Mouse (Mus musculus): Measurements from ENCODE around the gene Phykpl. TPM values are rescaled to one million over a fixed set of nuclear protein-coding genes. Genes with fewer than 3 reads are reported as not detected.

Gene Phykpl
- polyA plus RNA-seq, 2 experiments: 10.1 to 10.7 TPM

GRCm38 (mm10) chr11:51618894-51619408, 34.4 kb downstream of the Phykpl start:
- peaks cover 6 to 25% of the 10 kb centered on the region in 2 experiments for H3K4me1 ChIP-seq (replicated peaks; ENCODE audit: control insufficient read depth in 2 of 2, insufficient read depth in 2 of 2, low read length in 1 of 2)
- 0 out of 2 replicates have a peak, but pooled peaks have one; percentile 3 for ATAC-seq (ENCODE audit: insufficient read depth)
- H3K9ac ChIP-seq (replicated peaks): peak overlapping the region; percentile 83
- no peaks in the 10 kb centered on the region for H3K9me3 ChIP-seq (ENCODE audit: control insufficient read depth, low read length)
- peak overlapping the region; percentile 89 to 95 for H3K4me3 ChIP-seq (ENCODE audit: insufficient read depth in 1 of 2, low read depth in 2 of 2, low read length in 2 of 2)
- DNase-seq (ENCODE audit: low read depth in 3 of 3, low spot score in 3 of 3): no peak
- TF ChIP-seq CTCF (IDR thresholded peaks at IDR 0.05; ENCODE audit: low read depth): no peak
- TF ChIP-seq EP300 (IDR thresholded peaks at IDR 0.05; ENCODE audit: low read depth): no peak
- H3K4me2 ChIP-seq (ENCODE audit: low read depth): peak overlapping the region; percentile 94
- WGBS (ENCODE audit: insufficient replicate concordance): 24% methylated on average over 8 of the region's 8 CpGs
- H3K27me3 ChIP-seq (ENCODE audit: control insufficient read depth, insufficient read depth, low read length): no peaks in the 10 kb centered on the region
- H3K36me3 ChIP-seq (replicated peaks; ENCODE audit: control insufficient read depth, insufficient read depth, low read depth): peaks cover 16% of the 10 kb centered on the region
- H3K27ac ChIP-seq: no peak overlapping the region

GRCm38 (mm10) chr11:51619409-51620060, 35.0 kb downstream of the Phykpl start, which contains the start of gene Nhp2:
Gene Nhp2, plus strand, starts transcription at chr11:51619735.
- H3K36me3 ChIP-seq (replicated peaks; ENCODE audit: control insufficient read depth, insufficient read depth, low read depth): peaks cover 22% of the 10 kb centered on the region
- H3K9me3 ChIP-seq (ENCODE audit: control insufficient read depth, low read length): no peaks in the 10 kb centered on the region
- peak; percentile 94 to 96 (median 95) for DNase-seq (ENCODE audit: low read depth in 3 of 3, low spot score in 3 of 3)
- peak within 1 kb of the TSS; percentile 94 for H3K4me2 ChIP-seq (ENCODE audit: low read depth)
- H3K4me3 ChIP-seq (ENCODE audit: insufficient read depth in 1 of 2, low read depth in 2 of 2, low read length in 2 of 2): peak within 1 kb of the TSS; percentile 89 to 95
- no peak for TF ChIP-seq EP300 (IDR thresholded peaks at IDR 0.05; ENCODE audit: low read depth)
- TF ChIP-seq CTCF (IDR thresholded peaks at IDR 0.05; ENCODE audit: low read depth): no peak
- under 1% methylated on average over 51 of the region's 51 CpGs for WGBS (ENCODE audit: insufficient replicate concordance)
- peaks cover 6 to 25% of the 10 kb centered on the region in 2 experiments for H3K4me1 ChIP-seq (replicated peaks; ENCODE audit: control insufficient read depth in 2 of 2, insufficient read depth in 2 of 2, low read length in 1 of 2)
- H3K27ac ChIP-seq: peak within 1 kb of the TSS; percentile 36
- peak within 1 kb of the TSS; percentile 83 for H3K9ac ChIP-seq (replicated peaks)
- peak; percentile 81 for ATAC-seq (ENCODE audit: insufficient read depth)
- no peaks in the 10 kb centered on the region for H3K27me3 ChIP-seq (ENCODE audit: control insufficient read depth, insufficient read depth, low read length)

GRCm38 (mm10) chr11:51620084-51620483, 35.5 kb downstream of the Phykpl start:
- Histone ChIP-seq H3K9ac (replicated peaks) (peak overlapping the region; percentile 83), H3K4me2 (ENCODE audit: low read depth) (peak overlapping the region; percentile 94), H3K4me3 (ENCODE audit: insufficient read depth in 1 of 2, low read depth in 2 of 2, low read length in 2 of 2) (peak overlapping the region; percentile 89 to 95), H3K9me3 (ENCODE audit: control insufficient read depth, low read length) (no peaks in the 10 kb centered on the region), H3K36me3 (replicated peaks; ENCODE audit: control insufficient read depth, insufficient read depth, low read depth) (peaks cover 25% of the 10 kb centered on the region), H3K4me1 (replicated peaks; ENCODE audit: control insufficient read depth in 2 of 2, insufficient read depth in 2 of 2, low read length in 1 of 2) (peaks cover 5 to 23% of the 10 kb centered on the region in 2 experiments), H3K27ac (peak overlapping the region; percentile 36), H3K27me3 (ENCODE audit: control insufficient read depth, insufficient read depth, low read length) (no peaks in the 10 kb centered on the region)
- TF ChIP-seq CTCF (IDR thresholded peaks at IDR 0.05; ENCODE audit: low read depth): no peak
- no peak for TF ChIP-seq EP300 (IDR thresholded peaks at IDR 0.05; ENCODE audit: low read depth)
- no peak for DNase-seq (ENCODE audit: low read depth in 3 of 3, low spot score in 3 of 3)
- ATAC-seq (ENCODE audit: insufficient read depth): no peak
- under 1% methylated on average over 11 of the region's 11 CpGs for WGBS (ENCODE audit: insufficient replicate concordance)

GRCm38 (mm10) chr11:51621776-51622175, 37.2 kb downstream of the Phykpl start:
- peak overlapping the region; percentile 94; the same call in 1 of the 2 replicates for H3K4me2 ChIP-seq (ENCODE audit: low read depth)
- no peak for TF ChIP-seq EP300 (IDR thresholded peaks at IDR 0.05; ENCODE audit: low read depth)
- no peak for TF ChIP-seq CTCF (IDR thresholded peaks at IDR 0.05; ENCODE audit: low read depth)
- no peaks in the 10 kb centered on the region for H3K27me3 ChIP-seq (ENCODE audit: control insufficient read depth, insufficient read depth, low read length)
- 0 out of 2 replicates have a peak overlapping the region, but pooled peaks have one; percentile 13 for H3K9ac ChIP-seq (replicated peaks)
- no peak for DNase-seq (ENCODE audit: low read depth in 3 of 3, low spot score in 3 of 3)
- no peaks in the 10 kb centered on the region for H3K9me3 ChIP-seq (ENCODE audit: control insufficient read depth, low read length)
- ATAC-seq (ENCODE audit: insufficient read depth): no peak
- no peak overlapping the region for H3K4me3 ChIP-seq (ENCODE audit: insufficient read depth in 1 of 2, low read depth in 2 of 2, low read length in 2 of 2)
- WGBS (ENCODE audit: insufficient replicate concordance): 85% methylated on average over 2 of the region's 2 CpGs
- H3K27ac ChIP-seq: no peak overlapping the region
- H3K4me1 ChIP-seq (replicated peaks; ENCODE audit: control insufficient read depth in 2 of 2, insufficient read depth in 2 of 2, low read length in 1 of 2): peaks cover 0 to 18% of the 10 kb centered on the region in 2 experiments; a peak in 3 of 4 replicates
- H3K36me3 ChIP-seq (replicated peaks; ENCODE audit: control insufficient read depth, insufficient read depth, low read depth): peaks cover 35% of the 10 kb centered on the region

- ATAC-seq (ENCODE audit: insufficient read depth) (no peak), DNase-seq (ENCODE audit: low read depth in 3 of 3, low spot score in 3 of 3) (no peak)
- Histone ChIP-seq H3K4me1 (replicated peaks; ENCODE audit: control insufficient read depth in 2 of 2, insufficient read depth in 2 of 2, low read length in 1 of 2) (peaks cover 0 to 18% of the 10 kb centered on the region in 2 experiments; a peak in 3 of 4 replicates), H3K36me3 (replicated peaks; ENCODE audit: control insufficient read depth, insufficient read depth, low read depth) (peaks cover 39% of the 10 kb centered on the region), H3K4me2 (ENCODE audit: low read depth) (no peak overlapping the region), H3K9ac (replicated peaks) (no peak overlapping the region), H3K9me3 (ENCODE audit: control insufficient read depth, low read length) (no peaks in the 10 kb centered on the region), H3K4me3 (ENCODE audit: insufficient read depth in 1 of 2, low read depth in 2 of 2, low read length in 2 of 2) (no peak overlapping the region), H3K27ac (no peak overlapping the region), H3K27me3 (ENCODE audit: control insufficient read depth, insufficient read depth, low read length) (no peaks in the 10 kb centered on the region)
- TF ChIP-seq CTCF (IDR thresholded peaks at IDR 0.05; ENCODE audit: low read depth): no peak
- TF ChIP-seq EP300 (IDR thresholded peaks at IDR 0.05; ENCODE audit: low read depth): no peak
- WGBS (ENCODE audit: insufficient replicate concordance): 73% methylated on average over 7 of the region's 7 CpGs
Measured at GRCm38 (mm10) chr11:51622971-51623491, 38.5 kb downstream of the Phykpl start.
